Mouse (Mus musculus) lung, postnatal 4 days (tissue): ENCODE measurements at regions not wholly inside any gene's neighbourhood (a gene's known extent, or its start where the extent isn't known, plus 50 kb on each side); places are given as distances from the start of the nearest gene placed in this dataset.

Experiments
- DNase-seq, 2 experiments: peaks; one replicate each; pipeline ENCODE4 v3.0.0; 2021

DNA sequence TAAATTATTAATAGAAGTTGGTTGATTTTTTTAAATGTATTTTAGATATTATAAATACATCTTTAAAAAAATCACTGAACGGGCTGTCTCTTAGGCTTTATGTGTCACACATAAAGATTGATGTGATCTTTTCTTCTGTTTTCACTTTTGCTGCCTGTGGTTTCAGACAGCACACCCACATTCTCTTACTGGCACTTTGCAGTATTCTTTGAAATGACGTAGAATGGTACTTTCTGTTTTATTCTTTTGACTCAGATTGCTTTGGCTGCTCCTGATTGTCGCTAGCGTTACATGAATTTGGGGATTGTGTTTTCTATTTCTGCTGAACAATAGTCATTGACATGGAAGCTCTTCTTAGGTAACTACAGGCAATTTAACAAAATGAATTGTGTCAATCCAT lies 415.4 kb upstream of the Rag2 start:
- no peak for DNase-seq

DNA sequence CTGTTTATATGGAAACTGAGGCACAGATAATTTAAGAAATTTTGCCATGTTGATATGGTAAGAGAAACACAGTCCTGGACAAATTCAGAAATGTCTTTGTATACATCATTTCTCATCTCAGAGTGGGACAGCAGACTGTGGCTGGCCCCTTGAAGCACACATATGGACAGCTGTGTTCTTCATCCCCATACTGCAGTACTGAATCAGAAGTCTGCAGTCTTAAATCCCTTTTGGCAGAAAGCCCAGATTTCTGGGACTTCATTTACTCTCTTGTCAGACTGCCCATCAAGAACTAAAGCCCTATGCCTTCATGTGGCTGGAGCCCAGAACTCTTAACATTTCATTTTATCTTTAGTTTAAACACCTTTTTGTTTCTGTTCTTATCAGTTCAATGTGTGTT lies 403.8 kb upstream of the Rag2 start:
- DNase-seq = no peak

GRCm38 (mm10) chr2:101242983-101243382 lies 381.5 kb upstream of the Rag2 start:
- DNase-seq = no peak

- no peak for DNase-seq
These were observed 377.4 kb upstream of the Rag2 start for GRCm38 (mm10) chr2:101247133-101247532.

GRCm38 (mm10) chr2:101252228-101252627 lies 372.3 kb upstream of the Rag2 start:
- DNase-seq = no peak

DNA sequence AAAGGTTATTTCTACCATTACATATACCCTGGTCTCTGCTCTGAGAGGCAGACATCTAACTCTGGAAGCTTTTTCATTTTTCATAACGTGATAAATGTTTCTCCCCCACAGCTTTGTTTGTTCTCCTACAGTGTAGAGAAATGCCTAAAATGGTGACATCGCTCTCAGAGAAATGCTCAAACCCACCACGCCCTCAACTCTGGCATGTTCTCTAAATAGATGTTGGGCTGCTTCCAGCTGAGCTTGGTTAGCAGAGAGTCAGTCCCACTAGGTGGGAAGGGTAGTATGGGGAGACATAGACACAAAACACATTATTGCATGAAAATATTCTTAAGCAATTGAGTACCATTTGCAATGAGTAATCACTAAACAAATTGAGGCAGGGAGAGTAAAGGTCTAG lies 368.1 kb upstream of the Rag2 start:
- no peak for DNase-seq

- no peak for DNase-seq
These were observed 360.6 kb upstream of the Rag2 start for GRCm38 (mm10) chr2:101263934-101264333.

GRCm38 (mm10) chr2:101266685-101267374 lies 357.7 kb upstream of the Rag2 start:
- no peak for DNase-seq

GRCm38 (mm10) chr2:101274045-101274664 lies 350.4 kb upstream of the Rag2 start:
- no peak for DNase-seq

- DNase-seq = no peak
These were observed 339.6 kb upstream of the Rag2 start for GRCm38 (mm10) chr2:101284886-101285285.

GRCm38 (mm10) chr2:101288119-101288518 lies 336.4 kb upstream of the Rag2 start:
- DNase-seq = no peak

GRCm38 (mm10) chr2:101289168-101289567 lies 335.4 kb upstream of the Rag2 start:
- DNase-seq = no peak

GRCm38 (mm10) chr2:101290738-101291137 lies 333.8 kb upstream of the Rag2 start:
- no peak for DNase-seq

GRCm38 (mm10) chr2:101295678-101296368 lies 328.7 kb upstream of the Rag2 start:
- no peak for DNase-seq

GRCm38 (mm10) chr2:101296369-101296682 lies 328.2 kb upstream of the Rag2 start:
- DNase-seq = no peak

- DNase-seq = no peak
These were observed 327.7 kb upstream of the Rag2 start for GRCm38 (mm10) chr2:101296778-101297177.

GRCm38 (mm10) chr2:101299126-101299525 lies 325.4 kb upstream of the Rag2 start:
- no peak for DNase-seq

DNA sequence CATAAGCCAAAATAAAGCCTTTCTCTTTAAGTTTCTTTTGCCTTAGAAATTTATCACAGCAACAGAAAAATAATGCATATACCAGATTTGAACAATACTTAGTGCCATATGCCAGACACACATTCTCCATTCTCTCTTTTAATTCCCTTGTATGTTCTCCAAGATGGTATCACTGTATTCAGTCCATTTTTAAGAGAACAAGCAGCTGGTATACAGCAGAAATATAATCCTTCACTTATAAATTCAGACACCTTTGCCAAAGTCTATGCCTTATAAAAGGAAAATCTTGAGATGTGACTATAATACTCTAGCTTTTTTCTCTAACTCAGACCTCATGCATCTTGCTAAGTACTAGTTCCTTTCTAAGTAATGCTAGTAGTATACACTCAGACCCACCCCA lies 324.4 kb upstream of the Rag2 start:
- no peak for DNase-seq

DNA sequence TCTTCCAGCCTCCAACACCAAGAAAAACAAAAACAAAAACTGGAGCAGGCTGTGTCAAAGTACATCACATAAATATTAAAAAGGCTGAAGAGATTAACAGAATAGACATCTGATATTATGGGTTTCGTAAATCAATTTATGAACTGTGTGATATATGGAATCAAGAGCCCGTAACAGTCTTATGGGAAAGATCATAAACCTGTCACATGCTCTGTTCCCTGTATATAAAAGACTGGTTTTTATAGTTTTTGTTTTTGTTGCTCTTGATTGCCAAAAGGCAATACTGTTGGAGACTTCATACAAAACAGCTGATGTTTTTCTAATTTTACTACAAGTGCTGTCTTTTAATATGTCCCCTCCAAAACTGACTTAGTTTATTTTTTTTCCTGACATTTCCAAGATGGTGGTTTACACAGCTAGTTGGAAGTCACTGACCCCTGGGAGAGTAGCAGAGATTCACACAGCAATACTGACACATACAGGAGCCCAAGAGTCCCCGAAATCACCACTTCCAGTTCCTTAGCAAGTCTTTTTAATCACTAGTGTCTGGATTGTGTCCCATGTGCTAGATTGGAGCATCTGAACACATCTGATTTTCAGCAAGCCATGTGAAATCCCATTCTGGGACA lies 303.1 kb upstream of the Rag2 start:
- no peak for DNase-seq

DNA sequence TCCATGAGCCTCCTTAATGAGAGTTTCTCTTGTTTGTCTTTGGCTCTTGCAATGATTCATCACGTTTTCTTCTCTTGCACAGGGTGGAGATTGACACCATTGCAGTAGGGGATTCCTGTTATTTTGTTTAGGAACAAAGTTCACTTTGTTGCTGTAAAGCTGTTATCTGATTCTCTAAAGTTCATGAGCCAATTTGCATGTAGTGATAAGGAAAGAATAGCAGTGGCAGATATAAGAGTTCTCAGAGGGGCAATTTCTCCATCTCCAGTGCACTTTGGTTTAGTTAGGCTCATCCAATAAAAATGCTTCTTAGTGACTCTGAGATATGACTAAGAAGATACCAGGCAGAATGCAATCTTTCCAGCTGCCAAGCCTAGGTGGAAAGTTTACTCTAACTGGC lies 267.8 kb upstream of the Rag2 start:
- DNase-seq = no peak

DNA sequence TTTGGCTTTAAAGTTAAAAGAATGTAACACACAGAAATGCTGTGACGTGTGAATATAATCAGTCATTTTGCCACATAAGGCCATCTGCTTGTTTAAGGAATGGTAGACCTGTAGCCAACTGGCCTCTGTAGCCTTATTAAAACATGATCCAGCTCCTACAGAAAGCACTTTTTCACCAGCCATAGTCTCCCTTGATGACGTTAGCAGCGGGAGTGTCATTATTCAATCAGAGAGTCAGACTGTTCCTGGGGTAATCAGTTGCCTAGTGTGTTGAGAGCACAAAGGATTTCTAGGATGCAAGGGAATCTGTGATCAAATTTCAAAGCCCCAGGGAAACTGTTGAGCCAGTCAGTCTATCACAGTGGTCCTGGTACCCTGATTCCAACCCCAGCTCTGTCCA lies 260.3 kb upstream of the Rag2 start:
- no peak for DNase-seq

DNA sequence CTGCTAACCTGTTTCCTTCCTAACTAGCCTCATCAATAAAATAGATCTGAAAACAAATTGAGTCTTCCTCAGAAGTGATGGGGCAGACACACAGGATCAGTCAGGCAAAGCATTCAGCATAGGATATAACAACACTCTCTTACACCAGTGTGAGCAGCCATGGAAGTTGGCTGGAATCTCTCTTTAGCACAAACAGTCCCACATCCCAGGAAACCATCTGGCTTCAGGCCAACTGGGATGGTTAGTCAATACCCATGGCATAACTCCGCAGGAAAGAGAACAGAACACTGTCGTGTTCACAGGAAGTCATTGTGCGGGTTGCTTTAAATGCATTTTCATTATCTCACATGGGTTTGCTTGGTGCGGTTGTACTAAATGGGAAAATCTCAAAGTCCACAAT lies 256.2 kb upstream of the Rag2 start:
- peak; percentile 6 to 18 for DNase-seq

DNA sequence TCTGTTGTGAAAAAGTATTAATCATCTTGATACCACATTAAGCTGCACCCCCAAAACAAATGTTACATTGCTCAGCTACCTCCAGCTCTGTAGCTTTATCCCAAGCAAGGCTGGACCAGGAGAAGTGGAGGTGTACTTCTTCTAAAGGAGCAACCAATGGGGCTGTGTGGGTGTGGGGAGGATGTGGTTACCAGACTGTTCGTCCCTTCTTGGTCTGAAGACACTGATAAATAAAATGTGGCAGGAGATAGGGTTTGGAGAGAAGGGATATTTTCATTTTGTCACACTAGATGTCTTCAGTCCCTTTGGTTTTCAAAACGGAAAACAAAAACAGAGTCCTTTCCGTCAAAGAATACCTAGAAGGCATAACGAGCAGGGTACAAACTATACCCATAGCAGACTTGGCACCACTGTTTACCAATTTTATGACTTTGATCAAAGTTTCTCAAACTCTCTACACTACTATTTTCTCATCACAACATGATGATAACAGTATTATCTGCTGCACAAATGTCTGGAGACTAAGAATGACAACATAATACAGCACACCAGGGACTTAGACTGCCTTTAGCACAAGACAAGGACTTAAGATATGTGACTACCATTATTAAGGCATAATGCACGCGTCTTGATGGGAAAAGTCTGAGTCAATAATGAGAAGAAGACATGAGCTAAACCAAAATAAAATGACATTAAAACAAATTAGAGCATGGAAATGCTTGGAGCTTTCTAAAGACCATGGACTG lies 253.4 kb upstream of the Rag2 start:
- no peak for DNase-seq
